Mouse (Mus musculus): ENCODE measurements around the gene Ntn1. TPM values are rescaled to one million over a fixed set of nuclear protein-coding genes. Genes with fewer than 3 reads are reported as not detected.

The Ntn1 gene
- polyA plus RNA-seq, 1 experiment = 15.6 TPM

- no peak overlapping the region for H3ac ChIP-seq (ENCODE audit: control insufficient read depth, insufficient read length)
- H3K27me3 ChIP-seq (ENCODE audit: control insufficient read depth, insufficient read depth, insufficient read length) = no peaks in the 10 kb centered on the region
- H3K4me3 ChIP-seq = no peak overlapping the region
- H3K4me2 ChIP-seq (ENCODE audit: low read depth) = no peak overlapping the region
- TF ChIP-seq TCF3 (IDR thresholded peaks at IDR 0.05; ENCODE audit: insufficient read length, low read depth) (peak; percentile 70), CEBPB (IDR thresholded peaks at IDR 0.05; ENCODE audit: insufficient read depth, poor library complexity, severe bottlenecking) (no peak), MYOD1 (IDR thresholded peaks at IDR 0.05; ENCODE audit: control insufficient read depth in 1 of 3, insufficient read length in 2 of 3, low read depth in 2 of 3) (peak in 2 of 3 experiments; percentile 40 to 62), TCF12 (IDR thresholded peaks at IDR 0.05; ENCODE audit: insufficient read depth, poor library complexity, severe bottlenecking) (peak; percentile 88), REST (IDR thresholded peaks at IDR 0.05; ENCODE audit: insufficient read depth, insufficient read length) (no peak)
- H3K79me2 ChIP-seq (ENCODE audit: control insufficient read depth, insufficient read depth) = no peaks in the 10 kb centered on the region
- H3K36me3 ChIP-seq (ENCODE audit: control insufficient read depth, insufficient read depth) = no peaks in the 10 kb centered on the region
Measured at GRCm38 (mm10) chr11:68220733-68221132, 179.9 kb downstream of the Ntn1 start.

GRCm38 (mm10) chr11:68216041-68216440 lies 184.6 kb downstream of the Ntn1 start:
- no peaks in the 10 kb centered on the region for H3K36me3 ChIP-seq (ENCODE audit: control insufficient read depth, insufficient read depth)
- H3K27me3 ChIP-seq (ENCODE audit: control insufficient read depth, insufficient read depth, insufficient read length) = no peaks in the 10 kb centered on the region
- H3K4me2 ChIP-seq (ENCODE audit: low read depth) = no peak overlapping the region
- no peaks in the 10 kb centered on the region for H3K79me2 ChIP-seq (ENCODE audit: control insufficient read depth, insufficient read depth)
- no peak for TF ChIP-seq MAX (IDR thresholded peaks at IDR 0.05; ENCODE audit: low read depth)
- no peak for TF ChIP-seq TCF3 (IDR thresholded peaks at IDR 0.05; ENCODE audit: insufficient read length, low read depth)
- TF ChIP-seq POLR2A (IDR thresholded peaks at IDR 0.05; ENCODE audit: insufficient read length, low read depth) = no peak
- TF ChIP-seq POLR2AphosphoS2 (IDR thresholded peaks at IDR 0.05; ENCODE audit: insufficient read length, low read depth) = no peak
- no peak for TF ChIP-seq MYOG (IDR thresholded peaks at IDR 0.05; ENCODE audit: control insufficient read depth in 1 of 3, insufficient read depth in 1 of 3, insufficient read length in 2 of 3, low read depth in 2 of 3)
- no peak for TF ChIP-seq USF1 (IDR thresholded peaks at IDR 0.05; ENCODE audit: low read depth)
- no peak for TF ChIP-seq SRF (IDR thresholded peaks at IDR 0.05; ENCODE audit: control insufficient read depth, insufficient read length, low read depth)
- TF ChIP-seq REST (IDR thresholded peaks at IDR 0.05; ENCODE audit: insufficient read depth, insufficient read length) = no peak
- no peak for TF ChIP-seq E2F4 (IDR thresholded peaks at IDR 0.05; ENCODE audit: insufficient read depth)
- no peak for TF ChIP-seq CEBPB (IDR thresholded peaks at IDR 0.05; ENCODE audit: insufficient read depth, poor library complexity, severe bottlenecking)
- no peak for TF ChIP-seq TCF12 (IDR thresholded peaks at IDR 0.05; ENCODE audit: insufficient read depth, poor library complexity, severe bottlenecking)
- TF ChIP-seq MYOD1 (IDR thresholded peaks at IDR 0.05; ENCODE audit: control insufficient read depth in 1 of 3, insufficient read length in 2 of 3, low read depth in 2 of 3) = no peak
- no peak overlapping the region for H3K4me3 ChIP-seq
- H3ac ChIP-seq (ENCODE audit: control insufficient read depth, insufficient read length) = no peak overlapping the region

GRCm38 (mm10) chr11:68215206-68215912 lies 185.3 kb downstream of the Ntn1 start:
- Histone ChIP-seq H3ac (ENCODE audit: control insufficient read depth, insufficient read length) (no peak overlapping the region), H3K4me2 (ENCODE audit: low read depth) (no peak overlapping the region), H3K27me3 (ENCODE audit: control insufficient read depth, insufficient read depth, insufficient read length) (no peaks in the 10 kb centered on the region), H3K4me3 (no peak overlapping the region), H3K79me2 (ENCODE audit: control insufficient read depth, insufficient read depth) (no peaks in the 10 kb centered on the region), H3K36me3 (ENCODE audit: control insufficient read depth, insufficient read depth) (no peaks in the 10 kb centered on the region)
- TF ChIP-seq MAX (IDR thresholded peaks at IDR 0.05; ENCODE audit: low read depth) (no peak), SRF (IDR thresholded peaks at IDR 0.05; ENCODE audit: control insufficient read depth, insufficient read length, low read depth) (no peak), REST (IDR thresholded peaks at IDR 0.05; ENCODE audit: insufficient read depth, insufficient read length) (no peak), USF1 (IDR thresholded peaks at IDR 0.05; ENCODE audit: low read depth) (no peak), POLR2A (IDR thresholded peaks at IDR 0.05; ENCODE audit: insufficient read length, low read depth) (no peak), MYOD1 (IDR thresholded peaks at IDR 0.05; ENCODE audit: control insufficient read depth in 1 of 3, insufficient read length in 2 of 3, low read depth in 2 of 3) (no peak), MYOG (IDR thresholded peaks at IDR 0.05; ENCODE audit: control insufficient read depth in 1 of 3, insufficient read depth in 1 of 3, insufficient read length in 2 of 3, low read depth in 2 of 3) (no peak)

- peak overlapping the region; percentile 28 for H3K4me2 ChIP-seq (ENCODE audit: low read depth)
- TF ChIP-seq MYOD1 (IDR thresholded peaks at IDR 0.05; ENCODE audit: control insufficient read depth in 1 of 3, insufficient read length in 2 of 3, low read depth in 2 of 3) = no peak
- TF ChIP-seq E2F4 (IDR thresholded peaks at IDR 0.05; ENCODE audit: insufficient read depth) = no peak
- no peak for TF ChIP-seq TCF3 (IDR thresholded peaks at IDR 0.05; ENCODE audit: insufficient read length, low read depth)
- H3K36me3 ChIP-seq (ENCODE audit: control insufficient read depth, insufficient read depth) = no peaks in the 10 kb centered on the region
- H3K4me3 ChIP-seq = no peak overlapping the region
- H3ac ChIP-seq (ENCODE audit: control insufficient read depth, insufficient read length) = no peak overlapping the region
- no peaks in the 10 kb centered on the region for H3K27me3 ChIP-seq (ENCODE audit: control insufficient read depth, insufficient read depth, insufficient read length)
- no peaks in the 10 kb centered on the region for H3K79me2 ChIP-seq (ENCODE audit: control insufficient read depth, insufficient read depth)
Measured at GRCm38 (mm10) chr11:68214496-68215205, 186.0 kb downstream of the Ntn1 start.

GRCm38 (mm10) chr11:68213896-68214295 lies 186.7 kb downstream of the Ntn1 start:
- peak overlapping the region; percentile 57 for H3K4me2 ChIP-seq (ENCODE audit: low read depth)
- H3K4me3 ChIP-seq = no peak overlapping the region
- no peaks in the 10 kb centered on the region for H3K36me3 ChIP-seq (ENCODE audit: control insufficient read depth, insufficient read depth)
- no peaks in the 10 kb centered on the region for H3K27me3 ChIP-seq (ENCODE audit: control insufficient read depth, insufficient read depth, insufficient read length)
- no peaks in the 10 kb centered on the region for H3K79me2 ChIP-seq (ENCODE audit: control insufficient read depth, insufficient read depth)
- H3ac ChIP-seq (ENCODE audit: control insufficient read depth, insufficient read length) = no peak overlapping the region
- no peak for TF ChIP-seq POLR2AphosphoS2 (IDR thresholded peaks at IDR 0.05; ENCODE audit: insufficient read length, low read depth)
- no peak for TF ChIP-seq POLR2A (IDR thresholded peaks at IDR 0.05; ENCODE audit: insufficient read length, low read depth)
- TF ChIP-seq TCF3 (IDR thresholded peaks at IDR 0.05; ENCODE audit: insufficient read length, low read depth) = no peak
- no peak for TF ChIP-seq E2F4 (IDR thresholded peaks at IDR 0.05; ENCODE audit: insufficient read depth)
- TF ChIP-seq CEBPB (IDR thresholded peaks at IDR 0.05; ENCODE audit: insufficient read depth, poor library complexity, severe bottlenecking) = no peak
- no peak for TF ChIP-seq TCF12 (IDR thresholded peaks at IDR 0.05; ENCODE audit: insufficient read depth, poor library complexity, severe bottlenecking)
- TF ChIP-seq SRF (IDR thresholded peaks at IDR 0.05; ENCODE audit: control insufficient read depth, insufficient read length, low read depth) = no peak
- no peak for TF ChIP-seq MYOG (IDR thresholded peaks at IDR 0.05; ENCODE audit: control insufficient read depth in 1 of 3, insufficient read depth in 1 of 3, insufficient read length in 2 of 3, low read depth in 2 of 3)
- no peak for TF ChIP-seq USF1 (IDR thresholded peaks at IDR 0.05; ENCODE audit: low read depth)
- no peak for TF ChIP-seq MYOD1 (IDR thresholded peaks at IDR 0.05; ENCODE audit: control insufficient read depth in 1 of 3, insufficient read length in 2 of 3, low read depth in 2 of 3)

Data from myocyte (in vitro differentiated cells).